Mouse (Mus musculus): Measurements from ENCODE around the gene Tom1l1. TPM values are rescaled to one million over a fixed set of nuclear protein-coding genes. Genes with fewer than 3 reads are reported as not detected.

Gene Tom1l1
- total RNA-seq, 1 experiment from 2014 or later = 39.5 TPM

DNA sequence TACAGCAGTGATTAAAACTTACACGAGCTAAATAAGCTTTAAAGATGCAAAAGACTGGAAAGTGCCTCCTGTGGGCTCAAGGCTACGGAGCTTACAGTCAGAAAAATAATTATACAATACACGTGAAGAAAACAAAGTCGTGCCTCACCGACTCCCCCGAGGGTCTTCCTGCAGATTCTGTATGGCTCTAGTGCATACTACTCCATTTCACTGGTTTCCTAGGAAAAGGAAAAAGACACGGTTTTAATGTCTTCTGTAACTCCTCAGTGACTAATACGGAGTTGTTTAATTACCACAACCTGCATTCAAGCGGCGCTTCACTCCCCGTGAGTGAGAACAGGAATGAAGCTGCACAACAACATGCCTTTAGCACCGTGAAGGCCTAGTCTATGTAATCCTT, 66.1 kb downstream of the Tom1l1 start:
- DNase-seq = no peak

DNA sequence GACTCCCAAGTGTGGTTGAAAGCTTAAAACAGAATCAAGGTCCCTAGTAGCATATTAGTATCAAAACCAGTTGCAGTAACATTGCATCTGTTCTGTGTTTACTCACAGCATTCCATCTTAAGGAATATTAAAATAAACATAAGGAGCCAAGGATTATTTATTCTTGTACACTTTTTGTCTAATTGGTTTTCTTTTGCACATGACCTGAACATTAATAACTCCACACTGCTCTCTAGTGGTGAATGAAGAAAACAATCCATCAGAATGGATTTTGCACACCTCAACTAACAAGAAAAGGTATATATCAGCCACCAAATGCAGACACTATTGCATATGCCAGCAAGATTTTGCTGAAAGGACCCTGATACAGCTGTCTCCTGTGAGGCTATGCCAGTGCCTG, 71.7 kb downstream of the Tom1l1 start:
- DNase-seq = no peak

DNA sequence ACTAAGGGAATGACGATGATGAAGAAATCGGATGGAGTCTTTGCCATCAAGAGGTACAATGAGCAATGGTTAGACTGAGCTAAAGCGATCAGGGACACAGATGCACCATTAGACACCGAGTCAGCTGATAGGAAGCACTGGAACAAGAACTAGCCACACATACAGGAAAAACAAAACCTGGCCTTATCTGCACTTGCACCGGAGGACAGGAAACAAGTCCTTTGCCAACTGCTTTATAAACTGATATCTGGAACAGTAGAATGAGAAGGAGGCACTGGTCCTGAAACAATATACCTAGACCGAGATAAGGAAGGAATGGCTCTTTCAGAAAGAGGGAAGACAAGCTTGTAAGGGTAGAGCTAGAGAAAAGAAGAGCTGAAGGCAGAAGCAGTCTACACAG, 73.4 kb downstream of the Tom1l1 start:
- DNase-seq = no peak

DNA sequence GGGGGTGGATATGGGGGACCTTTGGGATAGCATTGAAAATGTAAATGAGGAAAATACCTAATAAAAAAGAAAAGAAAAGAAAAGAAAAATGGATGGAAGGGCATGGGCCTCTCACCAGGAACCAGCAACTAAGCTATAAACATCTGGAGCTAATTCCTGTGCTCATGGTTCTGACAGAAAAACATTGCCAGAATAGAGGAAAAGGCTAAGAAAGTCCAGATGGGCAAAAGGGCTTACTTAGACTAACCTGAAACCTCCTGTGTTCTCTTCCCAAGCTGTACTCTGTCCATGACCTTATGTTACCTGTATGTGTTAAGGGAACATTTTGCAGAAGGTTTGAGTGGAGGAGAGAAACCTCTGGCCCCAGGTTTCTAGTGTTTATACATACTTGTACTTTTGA, 76.0 kb downstream of the Tom1l1 start:
- DNase-seq = no peak

DNA sequence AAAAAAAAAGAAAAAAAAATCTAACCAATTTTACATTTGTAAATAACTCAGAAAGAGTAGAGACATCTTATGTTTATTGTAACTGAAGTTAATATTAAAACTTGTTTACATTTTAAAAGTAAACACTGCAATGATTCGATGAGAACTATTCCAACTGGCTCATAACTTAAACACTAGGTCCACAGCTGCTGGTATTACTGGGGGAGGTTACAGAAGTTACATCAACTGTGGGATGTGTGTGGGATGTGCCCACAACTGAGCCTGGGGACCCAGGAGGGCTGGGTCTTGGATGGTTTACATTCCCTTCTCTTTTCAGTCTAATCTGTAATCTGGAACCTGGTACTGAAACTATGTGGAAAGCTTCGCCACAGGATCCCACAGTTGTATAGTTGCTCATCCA, 85.1 kb downstream of the Tom1l1 start:
- DNase-seq = no peak

DNA sequence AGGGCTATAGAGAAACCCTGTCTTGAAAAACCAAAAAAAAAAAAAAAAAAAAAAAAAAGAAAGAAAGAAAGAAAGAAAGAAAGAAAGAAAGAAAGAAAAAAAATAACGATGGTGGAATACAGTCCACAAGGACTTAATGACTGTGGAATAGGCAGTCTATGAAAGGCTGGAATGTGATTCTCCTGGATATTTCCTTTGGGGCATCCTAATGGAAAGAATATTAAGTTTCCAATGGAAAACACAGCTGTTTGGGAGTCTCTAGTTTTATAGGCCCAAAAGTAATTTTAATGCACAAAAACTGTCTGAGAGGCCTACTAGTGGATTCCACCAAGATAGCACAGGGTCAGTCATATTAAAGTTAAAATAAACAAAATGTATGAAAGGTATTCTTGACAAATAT, 92.3 kb downstream of the Tom1l1 start:
- DNase-seq = no peak

Other genes with a start within 250 kb of the Tom1l1 start
- 7.4 and 8.7 TPM in 2 replicates for gene Stxbp4, start 50.3 kb downstream of the Tom1l1 start, total RNA-seq (2021)
- gene Cox11, start 50.2 kb downstream of the Tom1l1 start, total RNA-seq (2021) = 23.4 and 26.0 TPM in 2 replicates